Mouse (Mus musculus): ENCODE measurements around the gene Psap.

Gene Psap

GRCm38 (mm10) chr10:60287726-60288125 lies 10.3 kb downstream of the Psap start:
- no peak for DNase-seq (ENCODE audit: low read depth, low spot score)

GRCm38 (mm10) chr10:60289216-60289615 lies 11.8 kb downstream of the Psap start:
- DNase-seq (ENCODE audit: low read depth, low spot score): no peak

- no peak for DNase-seq (ENCODE audit: low read depth, low spot score)
These were observed 12.8 kb downstream of the Psap start for GRCm38 (mm10) chr10:60290026-60290738.

- no peak for DNase-seq (ENCODE audit: low read depth, low spot score)
These were observed 13.3 kb downstream of the Psap start for GRCm38 (mm10) chr10:60290739-60291110.

- DNase-seq (ENCODE audit: low read depth, low spot score): no peak
These were observed 14.8 kb downstream of the Psap start for GRCm38 (mm10) chr10:60292209-60292608.

- no peak for DNase-seq (ENCODE audit: low read depth, low spot score)
These were observed 17.2 kb downstream of the Psap start for GRCm38 (mm10) chr10:60294621-60295020.

GRCm38 (mm10) chr10:60295356-60295755 lies 17.9 kb downstream of the Psap start:
- DNase-seq (ENCODE audit: low read depth, low spot score): no peak

GRCm38 (mm10) chr10:60296027-60296426 lies 18.6 kb downstream of the Psap start:
- no peak for DNase-seq (ENCODE audit: low read depth, low spot score)

GRCm38 (mm10) chr10:60299636-60300035 lies 22.2 kb downstream of the Psap start:
- no peak for DNase-seq (ENCODE audit: low read depth, low spot score)

GRCm38 (mm10) chr10:60303419-60303818 lies 26.0 kb downstream of the Psap start:
- no peak for DNase-seq (ENCODE audit: low read depth, low spot score)

- peak; percentile 40 for DNase-seq (ENCODE audit: low read depth, low spot score)
These were observed 27.6 kb downstream of the Psap start for GRCm38 (mm10) chr10:60304854-60305628.

GRCm38 (mm10) chr10:60310629-60311028 lies 33.2 kb downstream of the Psap start:
- DNase-seq (ENCODE audit: low read depth, low spot score): no peak

- no peak for DNase-seq (ENCODE audit: low read depth, low spot score)
These were observed 36.2 kb downstream of the Psap start for GRCm38 (mm10) chr10:60313606-60314005.

- no peak for DNase-seq (ENCODE audit: low read depth, low spot score)
These were observed 38.7 kb downstream of the Psap start for GRCm38 (mm10) chr10:60316166-60316565.

GRCm38 (mm10) chr10:60328963-60329650 lies 51.7 kb downstream of the Psap start:
- no peak for DNase-seq (ENCODE audit: low read depth, low spot score)

- DNase-seq (ENCODE audit: low read depth, low spot score): no peak
These were observed 57.2 kb downstream of the Psap start for GRCm38 (mm10) chr10:60334583-60334982.

- no peak for DNase-seq (ENCODE audit: low read depth, low spot score)
These were observed 57.6 kb downstream of the Psap start for GRCm38 (mm10) chr10:60335021-60335420.

- no peak for DNase-seq (ENCODE audit: low read depth, low spot score)
These were observed 64.1 kb downstream of the Psap start for GRCm38 (mm10) chr10:60341528-60341927.

GRCm38 (mm10) chr10:60344111-60344510 lies 66.7 kb downstream of the Psap start:
- DNase-seq (ENCODE audit: low read depth, low spot score): no peak

- DNase-seq (ENCODE audit: low read depth, low spot score): no peak
These were observed 68.6 kb downstream of the Psap start for GRCm38 (mm10) chr10:60346056-60346455.

GRCm38 (mm10) chr10:60346701-60347405 lies 69.4 kb downstream of the Psap start, which contains the start of gene Vsir:
Gene Vsir (plus strand): TSS chr10:60346851.
- no peak for DNase-seq (ENCODE audit: low read depth, low spot score)
